Mouse (Mus musculus) intestine, embryonic 16.5 days (tissue): ENCODE results near the gene Tcf25. TPM values are rescaled to one million over a fixed set of nuclear protein-coding genes. Genes with fewer than 3 reads are reported as not detected.

ENCODE experiments used
- ATAC-seq: fragments of 200-750 bp; cut with Nextera tagmentation; 2 replicates; pipeline ENCODE4 v1.8.0; 2017; ENCODE audit warnings: moderate TSS enrichment, moderate library complexity
- H3K27ac ChIP-seq: fragments of 300-500 bp; sonication (generic); 2 replicates; pipeline ENCODE4 v1.5.1; 2014; ENCODE audit warnings: mild to moderate bottlenecking, low read length
- H3K27me3 ChIP-seq: fragments of 300-500 bp; sonication (generic); replicated peaks from 2 replicates; pipeline ENCODE4 v1.6.1; 2014; ENCODE audit warnings: low read length, control low read depth, mixed read lengths; ENCODE audit not compliant: control insufficient read depth, insufficient read depth
- H3K36me3 ChIP-seq: fragments of 300-500 bp; sonication (generic); 2 replicates; pipeline ENCODE4 v1.6.1; 2014; ENCODE audit warnings: low read length, control low read depth; ENCODE audit not compliant: control insufficient read depth, insufficient read depth
- H3K4me1 ChIP-seq: fragments of 300-500 bp; sonication (generic); 2 replicates; pipeline ENCODE4 v1.6.1; 2014; ENCODE audit warnings: low read length, control low read depth, mixed read lengths; ENCODE audit not compliant: control insufficient read depth, insufficient read depth
- H3K4me2 ChIP-seq: fragments of 300-500 bp; sonication (generic); 2 replicates; pipeline ENCODE4 v1.6.1; 2014; ENCODE audit warnings: low read depth, low read length, control low read depth
- H3K4me3 ChIP-seq: fragments of 300-500 bp; sonication (generic); 2 replicates; pipeline ENCODE4 v1.5.1; 2014; ENCODE audit warnings: mild to moderate bottlenecking, low read length
- H3K9ac ChIP-seq: fragments of 300-500 bp; sonication (generic); 2 replicates; pipeline ENCODE4 v1.6.1; 2014; ENCODE audit warnings: low read depth, low read length
- H3K9me3 ChIP-seq: fragments of 300-500 bp; sonication (generic); 2 replicates; pipeline ENCODE4 v1.6.1; 2016; ENCODE audit warnings: low read length, control low read depth; ENCODE audit not compliant: control insufficient read depth
- WGBS: fragments of 180-500 bp; shearing (Covaris S2); extraction: QIAGEN DNeasy Blood & Tissue Kit; methylation state at CpG from one replicate; pipeline ENCODE4 v1.1.7; 2014; 5-methylcytosine and 5-hydroxymethylcytosine counted together
- polyA plus RNA-seq: library from polyadenylated mRNA; unstranded; fragments of >200 nt; fragmentation: Nextera tagmentation; extraction: Ambion mirVana; gene quantifications from 2 replicates; pipeline ENCODE4 v1.2.1, GENCODE M21; 2015

Tcf25 gene
- polyA plus RNA-seq, 1 experiment from 2014 or later = 161 TPM

DNA sequence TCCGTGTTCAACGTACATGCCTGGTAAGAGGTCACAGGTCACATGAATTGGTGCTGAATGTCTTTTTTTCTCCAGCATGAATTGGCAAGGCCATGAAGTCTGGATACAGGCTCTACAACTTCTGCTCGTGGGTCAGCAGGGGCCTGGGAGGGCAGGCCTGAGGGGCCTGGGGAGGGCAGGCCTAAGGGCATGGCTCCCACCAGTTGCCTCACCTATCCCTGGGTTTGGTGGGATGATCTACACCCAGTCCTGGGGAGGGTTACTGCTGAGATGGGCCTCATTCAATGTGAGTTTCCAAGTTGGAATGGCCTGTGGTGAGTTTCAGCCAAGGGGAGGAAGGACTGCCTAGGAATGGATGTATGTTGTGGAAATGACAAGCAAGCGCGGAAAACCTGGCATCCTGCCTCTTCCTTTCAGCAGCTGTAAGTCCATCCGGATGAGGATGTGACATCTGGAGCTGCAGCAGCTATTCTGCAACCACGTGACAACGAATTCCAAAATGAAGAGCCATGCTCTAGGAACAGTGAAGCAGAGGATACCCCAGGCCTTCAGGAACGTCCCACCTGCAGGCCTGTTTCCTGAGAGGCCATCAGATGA lies 29.3 kb downstream of the Tcf25 start:
- Histone ChIP-seq H3K36me3 (peaks cover 9% of the 10 kb centered on the region), H3K9ac (no peak overlapping the region), H3K4me3 (no peak overlapping the region), H3K9me3 (no peaks in the 10 kb centered on the region), H3K4me1 (no peaks in the 10 kb centered on the region), H3K4me2 (no peak overlapping the region), H3K27me3 (peaks cover 7% of the 10 kb centered on the region), H3K27ac (no peak overlapping the region)
- WGBS = 76% methylated on average over 9 of the region's 9 CpGs
- ATAC-seq = no peak

DNA sequence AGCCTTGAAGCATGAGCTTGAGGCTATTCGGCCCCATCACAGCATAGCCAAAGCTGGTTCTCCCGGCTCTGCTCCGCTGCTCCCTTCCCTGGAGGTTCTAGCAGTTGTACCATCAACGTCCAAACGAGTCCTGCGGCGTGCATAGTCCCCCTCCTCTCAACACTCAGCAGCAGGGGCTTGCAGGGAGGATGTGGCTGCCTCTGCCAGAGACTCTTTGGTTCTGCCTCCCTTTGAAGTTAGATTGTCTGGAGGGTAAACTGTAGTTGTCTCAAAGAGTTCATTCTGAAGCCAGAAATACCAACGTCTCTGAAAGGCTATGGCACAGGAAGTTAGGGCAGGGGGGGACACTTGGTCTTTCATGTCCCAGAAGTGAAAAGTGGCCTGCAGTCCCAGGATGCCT lies 31.0 kb downstream of the Tcf25 start:
- H3K4me2 ChIP-seq = no peak overlapping the region
- H3K9ac ChIP-seq = no peak overlapping the region
- H3K36me3 ChIP-seq = peaks cover under 1% of the 10 kb centered on the region
- ATAC-seq = no peak
- no peak overlapping the region for H3K4me3 ChIP-seq
- WGBS = 49% methylated on average over 8 of the region's 8 CpGs
- no peak overlapping the region for H3K27ac ChIP-seq
- no peaks in the 10 kb centered on the region for H3K9me3 ChIP-seq
- H3K4me1 ChIP-seq = no peaks in the 10 kb centered on the region
- H3K27me3 ChIP-seq = peaks cover 21% of the 10 kb centered on the region

DNA sequence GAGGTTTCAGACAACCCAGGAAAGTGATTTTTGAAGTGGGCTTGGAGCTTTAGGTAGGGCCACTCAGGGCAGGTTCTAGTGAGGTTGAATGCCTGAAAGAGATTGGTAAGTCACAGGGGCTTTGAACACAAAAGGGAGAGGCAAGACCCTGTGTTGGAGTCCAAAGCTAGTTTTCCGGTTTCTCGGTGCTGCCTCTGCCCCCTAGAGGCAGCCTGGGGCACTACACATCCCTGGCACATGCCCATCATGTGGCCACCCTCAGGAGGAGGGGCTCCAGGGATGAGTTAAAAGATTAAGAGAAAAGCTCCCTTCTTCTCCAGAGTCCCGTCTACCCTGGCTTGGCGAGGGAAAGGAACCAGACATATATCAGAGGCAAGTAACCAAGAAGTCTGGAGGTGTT lies 33.2 kb downstream of the Tcf25 start, which contains the start of gene Mc1r:
TSS of gene Mc1r (plus strand) at position 322 of the 400 bp plus-strand sequence.
- H3K36me3 ChIP-seq = no peaks in the 10 kb centered on the region
- peaks cover 9% of the 10 kb centered on the region for H3K4me1 ChIP-seq
- WGBS = 12% methylated on average over 4 of the region's 4 CpGs
- H3K9me3 ChIP-seq = no peaks in the 10 kb centered on the region
- H3K27ac ChIP-seq = no peak within 1 kb of the TSS
- H3K9ac ChIP-seq = no peak within 1 kb of the TSS
- peaks cover 44% of the 10 kb centered on the region for H3K27me3 ChIP-seq
- no peak within 1 kb of the TSS for H3K4me3 ChIP-seq
- no peak within 1 kb of the TSS for H3K4me2 ChIP-seq
- no peak for ATAC-seq

DNA sequence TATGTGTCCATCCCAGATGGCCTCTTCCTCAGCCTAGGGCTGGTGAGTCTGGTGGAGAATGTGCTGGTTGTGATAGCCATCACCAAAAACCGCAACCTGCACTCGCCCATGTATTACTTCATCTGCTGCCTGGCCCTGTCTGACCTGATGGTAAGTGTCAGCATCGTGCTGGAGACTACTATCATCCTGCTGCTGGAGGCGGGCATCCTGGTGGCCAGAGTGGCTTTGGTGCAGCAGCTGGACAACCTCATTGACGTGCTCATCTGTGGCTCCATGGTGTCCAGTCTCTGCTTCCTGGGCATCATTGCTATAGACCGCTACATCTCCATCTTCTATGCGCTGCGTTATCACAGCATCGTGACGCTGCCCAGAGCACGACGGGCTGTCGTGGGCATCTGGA lies 34.1 kb downstream of the Tcf25 start:
- WGBS = 87% methylated on average over 13 of the region's 13 CpGs
- H3K4me3 ChIP-seq = no peak overlapping the region
- no peak overlapping the region for H3K27ac ChIP-seq
- ATAC-seq = no peak
- no peaks in the 10 kb centered on the region for H3K9me3 ChIP-seq
- H3K27me3 ChIP-seq = peaks cover 52% of the 10 kb centered on the region
- H3K36me3 ChIP-seq = no peaks in the 10 kb centered on the region
- no peak overlapping the region for H3K4me2 ChIP-seq
- peaks cover 11% of the 10 kb centered on the region for H3K4me1 ChIP-seq
- no peak overlapping the region for H3K9ac ChIP-seq

DNA sequence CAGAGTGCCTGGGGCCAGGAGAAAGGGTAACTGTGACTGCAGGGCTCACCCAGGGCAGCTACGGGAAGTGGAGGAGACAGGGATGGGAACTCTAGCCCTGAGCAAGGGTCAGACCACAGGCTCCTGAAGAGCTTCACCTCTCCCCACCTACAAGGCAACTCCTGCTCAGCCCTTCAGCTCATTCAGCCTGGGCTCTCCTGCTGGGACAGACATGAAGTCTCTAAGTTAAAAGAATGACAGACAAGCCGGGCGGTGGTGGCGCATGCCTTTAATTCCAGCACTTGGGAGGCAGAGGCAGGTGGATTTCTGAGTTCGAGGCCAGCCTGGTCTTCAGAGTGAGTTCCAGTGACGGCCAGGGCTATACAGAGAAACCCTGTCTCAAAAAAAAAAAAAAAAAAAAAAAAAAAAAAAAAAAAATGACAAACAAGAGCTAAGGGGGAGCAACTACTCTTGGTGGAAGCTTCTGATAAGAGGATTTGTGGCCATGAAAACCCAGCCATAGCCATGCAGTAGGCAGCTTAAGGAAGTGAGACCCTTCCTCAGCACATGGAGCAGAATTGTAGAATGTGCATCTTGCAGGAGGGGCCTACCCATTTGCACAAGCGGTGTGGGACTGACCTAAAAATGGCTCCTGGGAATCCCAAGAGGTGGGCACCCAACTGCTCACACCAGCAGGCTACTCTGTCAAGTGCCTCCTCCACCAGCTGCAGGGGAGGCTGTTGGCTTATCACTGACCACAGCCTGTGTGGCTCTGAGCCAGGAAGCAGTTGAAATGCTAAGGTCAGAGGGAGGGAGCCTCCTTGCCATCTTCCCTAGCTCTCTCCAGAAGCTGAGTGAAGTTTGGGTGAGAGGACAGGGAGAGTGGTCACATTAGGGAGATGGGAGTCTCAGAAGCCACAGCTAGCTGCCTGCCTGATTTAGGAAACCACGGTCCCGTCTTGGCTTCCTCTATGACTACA lies 35.3 kb downstream of the Tcf25 start:
- no peak overlapping the region for H3K4me2 ChIP-seq
- 71% methylated on average over 9 of the region's 9 CpGs for WGBS
- no peak overlapping the region for H3K4me3 ChIP-seq
- no peak overlapping the region for H3K9ac ChIP-seq
- H3K36me3 ChIP-seq = no peaks in the 10 kb centered on the region
- no peak overlapping the region for H3K27ac ChIP-seq
- no peaks in the 10 kb centered on the region for H3K9me3 ChIP-seq
- peaks cover 11% of the 10 kb centered on the region for H3K4me1 ChIP-seq
- peaks cover 64% of the 10 kb centered on the region for H3K27me3 ChIP-seq
- no peak for ATAC-seq

DNA sequence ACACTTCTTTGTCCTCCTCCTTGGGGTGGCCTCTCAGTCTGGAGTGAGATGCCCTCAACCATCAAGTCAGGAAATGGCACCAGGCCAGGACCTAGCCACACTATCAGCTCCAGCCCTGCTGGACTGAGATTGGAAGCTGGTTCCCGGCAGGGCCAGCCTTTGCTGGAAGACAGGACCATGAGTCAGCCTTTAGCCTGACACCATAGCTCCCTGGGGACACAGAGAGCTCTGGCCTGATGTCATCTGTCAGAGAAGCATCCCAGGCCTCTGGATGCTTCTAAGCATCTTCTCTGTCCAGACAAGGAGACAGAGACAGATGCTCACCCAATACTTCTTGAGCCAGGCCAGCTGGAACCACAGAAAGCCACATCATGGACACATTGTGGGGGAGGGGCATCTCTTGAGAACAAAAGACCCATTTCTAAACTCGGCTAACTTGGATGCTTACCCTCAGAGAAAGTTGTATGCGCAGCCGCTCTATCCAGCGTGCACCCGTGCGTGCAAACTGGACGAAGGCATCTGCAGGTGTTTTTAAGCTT lies 36.6 kb downstream of the Tcf25 start:
- no peak overlapping the region for H3K4me3 ChIP-seq
- ATAC-seq = no peak
- H3K4me2 ChIP-seq = no peak overlapping the region
- H3K27me3 ChIP-seq = peaks cover 68% of the 10 kb centered on the region
- H3K9ac ChIP-seq = no peak overlapping the region
- H3K27ac ChIP-seq = no peak overlapping the region
- peaks cover 11% of the 10 kb centered on the region for H3K4me1 ChIP-seq
- 55% methylated on average over 8 of the region's 8 CpGs for WGBS
- H3K36me3 ChIP-seq = no peaks in the 10 kb centered on the region
- H3K9me3 ChIP-seq = no peaks in the 10 kb centered on the region

DNA sequence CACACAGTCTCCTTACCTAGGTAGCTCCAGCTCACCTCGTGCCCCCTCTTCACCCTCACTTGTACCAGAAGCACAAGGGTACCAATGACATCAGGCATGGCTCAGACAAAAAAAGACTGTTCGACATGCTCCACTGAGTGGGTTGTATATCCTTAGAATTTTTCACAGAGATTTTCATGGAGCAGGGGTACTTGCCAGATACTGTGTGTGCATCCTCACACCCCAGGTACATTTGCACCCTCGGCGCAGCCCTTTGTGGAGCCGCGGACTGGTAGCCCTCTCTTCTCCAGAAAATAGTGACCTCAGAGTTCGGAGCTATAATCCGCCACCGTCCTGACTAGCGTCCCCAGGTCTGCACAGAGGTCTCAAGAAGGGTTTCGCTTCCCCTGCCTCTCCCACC lies 37.2 kb downstream of the Tcf25 start:
- H3K36me3 ChIP-seq = no peaks in the 10 kb centered on the region
- no peaks in the 10 kb centered on the region for H3K9me3 ChIP-seq
- peak overlapping the region; percentile 35 for H3K4me3 ChIP-seq
- peaks cover 11% of the 10 kb centered on the region for H3K4me1 ChIP-seq
- H3K4me2 ChIP-seq = 0 out of 2 replicates have a peak overlapping the region, but pooled peaks have one; percentile 47
- H3K27me3 ChIP-seq = peaks cover 68% of the 10 kb centered on the region
- no peak overlapping the region for H3K27ac ChIP-seq
- ATAC-seq = no peak
- WGBS = 10% methylated on average over 11 of the region's 11 CpGs
- H3K9ac ChIP-seq = no peak overlapping the region

DNA sequence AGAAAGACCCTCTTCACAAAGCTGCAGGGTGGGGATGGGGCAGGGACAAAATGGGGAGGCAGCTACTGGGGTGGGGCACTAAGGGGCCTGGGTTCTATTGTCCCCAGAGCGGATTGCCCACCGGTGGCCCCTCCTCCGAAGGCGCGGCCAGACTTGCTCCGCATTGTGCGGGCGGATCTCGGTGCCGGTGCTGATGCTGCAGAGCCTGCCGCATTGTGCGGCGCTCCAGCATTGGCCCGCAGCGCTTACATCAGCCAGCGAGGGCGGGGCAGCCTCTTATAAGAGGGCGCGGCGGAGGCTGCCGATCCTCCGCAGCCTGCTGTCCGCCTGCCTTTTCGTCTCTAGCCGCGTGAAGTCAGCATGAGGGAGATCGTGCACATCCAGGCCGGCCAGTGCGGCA lies 37.7 kb downstream of the Tcf25 start, which contains the start of gene Tubb3:
TSS of gene Tubb3 (plus strand) at position 179 of the 400 bp plus-strand sequence.
- ATAC-seq = peak; percentile 77
- Histone ChIP-seq H3K4me2 (peak within 1 kb of the TSS; percentile 47), H3K36me3 (no peaks in the 10 kb centered on the region), H3K9ac (peak within 1 kb of the TSS; percentile 14; the same call in 1 of the 2 replicates), H3K4me3 (peak within 1 kb of the TSS; percentile 35), H3K4me1 (peaks cover 11% of the 10 kb centered on the region), H3K27me3 (peaks cover 68% of the 10 kb centered on the region), H3K27ac (no peak within 1 kb of the TSS), H3K9me3 (no peaks in the 10 kb centered on the region)
- under 1% methylated on average over 29 of the region's 29 CpGs for WGBS

DNA sequence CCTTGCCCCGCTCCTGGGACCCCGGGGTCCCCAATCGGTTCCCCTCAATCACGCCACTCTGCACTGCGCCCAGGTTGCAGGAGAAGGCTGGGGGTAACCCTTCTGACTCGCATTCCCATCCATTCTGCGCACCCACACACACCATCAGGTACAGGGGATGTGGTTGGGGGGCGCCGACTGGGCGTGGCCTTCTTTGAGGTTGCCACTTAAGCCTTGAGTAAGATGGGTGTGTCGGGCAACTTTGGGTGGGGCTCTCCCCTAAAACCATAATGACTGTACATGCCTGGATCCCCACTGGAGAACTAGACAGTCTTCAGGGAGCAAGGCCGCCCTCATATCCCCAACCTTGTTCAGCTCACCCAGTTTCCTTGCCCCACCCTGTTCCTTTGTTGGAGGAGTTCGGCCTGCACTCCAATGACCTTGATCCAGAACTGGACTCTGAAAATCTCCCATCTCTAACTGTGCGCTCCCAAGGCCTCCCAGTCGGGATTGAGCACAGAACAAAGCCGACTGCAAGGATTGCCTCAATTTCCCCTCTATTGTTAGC lies 38.3 kb downstream of the Tcf25 start:
- no peak for ATAC-seq
- H3K27me3 ChIP-seq = peaks cover 68% of the 10 kb centered on the region
- H3K4me3 ChIP-seq = peak overlapping the region; percentile 35
- no peaks in the 10 kb centered on the region for H3K9me3 ChIP-seq
- H3K4me1 ChIP-seq = peaks cover 12% of the 10 kb centered on the region
- H3K27ac ChIP-seq = no peak overlapping the region
- peak overlapping the region; percentile 14; the same call in 1 of the 2 replicates for H3K9ac ChIP-seq
- no peaks in the 10 kb centered on the region for H3K36me3 ChIP-seq
- WGBS = 11% methylated on average over 16 of the region's 16 CpGs
- peak overlapping the region; percentile 47 for H3K4me2 ChIP-seq
